Mouse (Mus musculus): Measurements from ENCODE around the gene Coro2b. TPM values are rescaled to one million over a fixed set of nuclear protein-coding genes. Genes with fewer than 3 reads are reported as not detected.

Gene Coro2b
- polyA plus RNA-seq, 1 experiment from 2014 or later: 8.8 TPM

DNA sequence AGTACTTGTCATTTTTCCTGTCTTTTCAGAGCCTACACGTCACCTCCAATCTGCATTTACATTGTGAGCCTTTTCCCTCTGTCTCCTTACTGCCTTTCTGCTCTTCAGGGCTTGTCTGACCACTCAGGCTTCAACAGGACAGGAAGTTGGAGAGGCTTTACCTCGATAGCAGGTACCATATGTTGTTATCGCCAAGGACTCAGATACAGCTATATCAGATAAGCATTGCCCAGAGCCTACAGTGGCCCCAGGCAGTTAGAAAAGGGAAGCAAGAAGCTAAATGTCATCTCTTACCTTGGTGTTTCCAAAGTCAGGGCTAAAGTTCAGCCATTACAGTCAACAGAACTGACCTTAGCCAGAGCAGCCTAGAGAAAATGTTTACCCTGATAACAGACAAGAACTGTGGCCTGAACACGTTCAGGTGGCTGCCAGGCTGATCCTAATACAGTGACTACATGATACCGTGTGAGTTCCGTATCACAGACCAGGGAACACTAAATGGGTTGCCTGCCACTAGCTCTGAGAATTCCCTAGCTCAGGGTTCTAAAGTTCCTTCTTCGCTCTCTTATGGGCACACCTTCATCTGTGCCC lies 130.3 kb downstream of the Coro2b start:
- ATAC-seq (ENCODE audit: insufficient number of reproducible peaks, insufficient read depth, low FRiP score, low TSS enrichment, low read depth): no peak
- H3K36me3 ChIP-seq: no peaks in the 10 kb centered on the region
- no peak overlapping the region for H3K27ac ChIP-seq
- H3K27me3 ChIP-seq: no peaks in the 10 kb centered on the region
- WGBS: 83% methylated on average over 7 of the region's 7 CpGs
- no peak overlapping the region for H3K9ac ChIP-seq
- H3K4me1 ChIP-seq: peaks cover 3% of the 10 kb centered on the region
- H3K9me3 ChIP-seq: no peaks in the 10 kb centered on the region
- H3K4me2 ChIP-seq: no peak overlapping the region
- no peak overlapping the region for H3K4me3 ChIP-seq

DNA sequence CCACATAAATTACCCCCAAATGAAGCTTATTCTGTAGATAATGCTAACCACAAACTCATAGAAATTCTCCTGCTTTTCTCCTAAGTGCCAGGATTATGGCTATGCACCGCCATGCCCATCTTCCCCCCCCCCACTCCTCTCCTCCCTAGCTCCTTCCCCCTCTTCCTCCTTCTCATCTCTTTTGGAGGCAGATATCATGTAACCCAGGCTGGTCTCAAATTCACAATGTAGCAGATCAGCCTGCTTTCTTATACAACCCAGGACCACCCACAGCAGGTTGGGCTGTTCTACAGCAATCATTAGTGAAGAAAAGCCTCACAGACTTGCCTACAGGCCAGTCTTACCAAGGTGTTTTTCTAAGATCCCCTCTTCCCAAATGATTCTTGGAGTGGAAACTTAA lies 135.3 kb downstream of the Coro2b start:
- Histone ChIP-seq H3K27ac (0 out of 2 replicates have a peak overlapping the region, but pooled peaks have one; percentile 1), H3K27me3 (no peaks in the 10 kb centered on the region), H3K9me3 (no peaks in the 10 kb centered on the region), H3K9ac (no peak overlapping the region), H3K36me3 (no peaks in the 10 kb centered on the region), H3K4me1 (peaks cover 11% of the 10 kb centered on the region), H3K4me2 (no peak overlapping the region), H3K4me3 (no peak overlapping the region)
- no peak; the same call in 1 of the 2 replicates for ATAC-seq (ENCODE audit: insufficient number of reproducible peaks, insufficient read depth, low FRiP score, low TSS enrichment, low read depth)
- WGBS: 44% methylated on average over 1 of the region's 1 CpGs

DNA sequence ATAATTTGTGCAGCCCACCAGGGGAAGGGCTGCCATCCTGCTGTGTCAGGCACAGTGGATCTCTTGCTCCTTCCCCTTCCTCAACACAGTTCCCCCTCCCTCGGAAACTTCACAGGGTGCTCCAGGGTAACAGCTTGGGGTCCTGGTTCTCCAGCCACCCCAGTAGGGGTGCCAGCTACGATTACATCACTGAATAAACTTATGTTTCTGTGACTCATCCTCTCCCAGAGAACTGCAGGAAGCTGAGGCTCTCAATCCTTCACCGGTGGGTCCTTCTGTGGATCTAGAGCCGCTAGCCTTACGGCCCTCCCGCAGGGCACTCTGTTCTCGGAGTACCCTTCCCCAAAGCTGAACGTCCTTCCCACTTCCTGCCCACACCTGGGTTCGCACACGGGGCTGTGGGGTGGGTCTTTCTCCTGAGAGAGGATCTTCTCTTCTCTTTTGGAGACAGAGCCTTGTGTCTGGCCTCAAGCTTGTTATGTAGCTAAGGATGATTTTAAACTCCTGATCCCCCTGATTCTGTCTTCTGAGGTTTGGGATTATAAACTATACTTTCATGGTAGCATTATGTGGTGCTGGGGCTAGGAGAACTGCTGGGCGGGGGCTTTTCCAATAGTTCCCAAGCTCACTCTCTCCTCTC lies 136.2 kb downstream of the Coro2b start:
- H3K27ac ChIP-seq: no peak overlapping the region
- H3K36me3 ChIP-seq: no peaks in the 10 kb centered on the region
- peaks cover 11% of the 10 kb centered on the region for H3K4me1 ChIP-seq
- H3K27me3 ChIP-seq: no peaks in the 10 kb centered on the region
- H3K9ac ChIP-seq: no peak overlapping the region; the same call in 1 of the 2 replicates
- no peak for ATAC-seq (ENCODE audit: insufficient number of reproducible peaks, insufficient read depth, low FRiP score, low TSS enrichment, low read depth)
- H3K4me2 ChIP-seq: no peak overlapping the region
- WGBS: 65% methylated on average over 11 of the region's 11 CpGs
- no peaks in the 10 kb centered on the region for H3K9me3 ChIP-seq
- no peak overlapping the region for H3K4me3 ChIP-seq

DNA sequence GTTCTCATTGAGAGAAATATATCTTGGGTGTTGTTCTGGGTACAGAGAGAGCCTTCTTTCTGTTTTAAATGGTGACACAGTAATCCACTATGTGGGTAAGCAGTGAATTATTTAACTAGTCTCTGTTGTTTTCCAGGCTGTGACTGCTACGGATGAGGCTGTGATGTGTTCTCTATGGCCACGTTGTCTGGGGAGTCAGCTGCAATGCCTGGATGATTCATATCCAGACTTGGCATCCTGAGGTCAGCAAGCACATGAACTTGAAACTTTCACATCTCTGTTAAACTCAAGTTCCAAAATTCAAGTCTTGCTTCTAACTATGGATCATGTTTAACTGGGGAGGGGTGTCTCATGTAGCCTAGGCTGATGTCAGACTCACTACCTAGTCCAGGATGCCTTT lies 142.7 kb downstream of the Coro2b start:
- no peak overlapping the region for H3K27ac ChIP-seq
- no peak overlapping the region for H3K4me2 ChIP-seq
- H3K4me3 ChIP-seq: no peak overlapping the region
- H3K9ac ChIP-seq: no peak overlapping the region
- no peaks in the 10 kb centered on the region for H3K9me3 ChIP-seq
- H3K4me1 ChIP-seq: no peaks in the 10 kb centered on the region
- no peaks in the 10 kb centered on the region for H3K36me3 ChIP-seq
- ATAC-seq (ENCODE audit: insufficient number of reproducible peaks, insufficient read depth, low FRiP score, low TSS enrichment, low read depth): no peak
- 78% methylated on average over 2 of the region's 2 CpGs for WGBS
- no peaks in the 10 kb centered on the region for H3K27me3 ChIP-seq

DNA sequence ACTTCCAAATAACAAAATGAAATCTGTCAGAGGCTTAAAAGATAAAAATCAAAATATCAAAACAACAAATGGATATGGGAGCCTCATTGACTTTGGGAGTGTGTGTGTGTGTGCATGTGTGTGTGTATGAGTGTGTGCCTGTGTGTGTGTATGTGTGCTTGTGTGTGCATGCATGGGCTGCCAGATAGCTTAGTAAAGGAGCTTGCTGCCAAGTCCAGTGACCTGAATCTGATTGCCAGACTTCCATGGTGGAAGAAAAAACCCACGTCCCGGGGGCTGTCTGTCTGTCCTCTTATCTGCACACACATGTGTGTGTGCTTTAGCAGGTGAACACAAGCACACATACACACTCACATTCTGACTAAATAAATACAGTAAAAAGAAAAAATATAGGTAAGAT lies 143.3 kb downstream of the Coro2b start:
- H3K4me2 ChIP-seq: no peak overlapping the region
- no peak for ATAC-seq (ENCODE audit: insufficient number of reproducible peaks, insufficient read depth, low FRiP score, low TSS enrichment, low read depth)
- no peak overlapping the region for H3K4me3 ChIP-seq
- no peak overlapping the region for H3K27ac ChIP-seq
- H3K27me3 ChIP-seq: no peaks in the 10 kb centered on the region
- no peaks in the 10 kb centered on the region for H3K9me3 ChIP-seq
- H3K4me1 ChIP-seq: no peaks in the 10 kb centered on the region
- WGBS: 60% methylated on average over 2 of the region's 2 CpGs
- H3K9ac ChIP-seq: no peak overlapping the region
- no peaks in the 10 kb centered on the region for H3K36me3 ChIP-seq

DNA sequence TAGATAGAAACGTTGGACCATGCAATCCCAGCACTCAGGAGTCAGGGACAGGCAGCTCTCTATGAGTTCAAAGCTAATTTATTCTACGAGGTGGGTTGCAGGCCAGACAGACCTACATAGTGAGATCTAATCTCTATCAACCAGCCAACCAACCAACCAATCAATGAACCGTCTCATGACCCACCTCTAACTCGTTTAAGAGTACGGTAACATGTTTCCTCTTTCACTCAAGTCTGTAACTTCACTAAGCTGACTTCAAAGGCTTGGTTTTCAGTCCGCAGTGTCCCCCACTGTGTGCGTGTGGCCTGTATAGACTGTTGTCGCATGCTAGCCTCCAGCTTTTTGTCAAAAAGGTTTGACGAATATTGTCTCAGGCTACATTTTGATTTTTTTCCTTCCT lies 147.1 kb downstream of the Coro2b start:
- no peaks in the 10 kb centered on the region for H3K27me3 ChIP-seq
- no peaks in the 10 kb centered on the region for H3K36me3 ChIP-seq
- ATAC-seq (ENCODE audit: insufficient number of reproducible peaks, insufficient read depth, low FRiP score, low TSS enrichment, low read depth): no peak

DNA sequence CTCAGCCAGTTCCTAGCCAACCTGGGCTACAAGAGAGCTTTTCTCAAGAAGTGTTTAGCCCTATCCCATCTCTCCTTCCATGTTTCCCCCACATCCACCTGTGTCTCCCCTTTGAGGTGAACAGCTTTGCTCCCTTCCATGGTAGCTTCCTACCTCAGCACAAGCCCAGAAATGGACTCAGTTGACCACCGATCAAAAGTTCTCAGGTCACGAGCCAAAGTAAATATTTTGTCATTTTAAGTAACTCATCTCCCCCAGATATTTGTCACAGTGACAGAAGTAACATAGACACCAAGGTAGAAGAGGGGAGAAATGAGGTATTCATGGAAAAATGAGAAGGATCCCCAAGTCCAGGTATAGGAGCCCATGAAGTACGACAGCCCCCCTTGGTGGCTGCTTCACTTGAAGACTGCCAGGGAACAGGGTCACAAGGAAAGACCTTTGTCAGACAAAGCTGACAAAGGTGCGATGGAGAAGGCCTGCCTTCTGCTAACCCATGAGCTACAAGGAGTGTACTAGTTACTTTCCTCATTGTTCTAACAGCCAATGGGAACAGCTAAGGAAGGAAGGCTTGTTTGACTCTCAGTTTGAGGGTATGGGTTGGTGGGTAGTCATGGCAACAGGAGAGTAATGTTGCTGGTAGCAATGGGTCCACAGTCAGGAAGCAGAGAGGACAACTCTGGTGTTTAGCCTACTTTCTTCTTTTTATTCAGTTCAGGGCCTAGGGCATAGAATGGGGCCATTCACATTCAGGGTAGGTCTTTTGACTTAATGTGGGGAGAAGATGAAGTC lies 150.9 kb downstream of the Coro2b start:
- ATAC-seq (ENCODE audit: insufficient number of reproducible peaks, insufficient read depth, low FRiP score, low TSS enrichment, low read depth): no peak
- 89% methylated on average over 4 of the region's 4 CpGs for WGBS
- H3K4me2 ChIP-seq: no peak overlapping the region
- no peaks in the 10 kb centered on the region for H3K27me3 ChIP-seq
- H3K4me3 ChIP-seq: no peak overlapping the region
- no peaks in the 10 kb centered on the region for H3K9me3 ChIP-seq
- H3K4me1 ChIP-seq: peaks cover 7% of the 10 kb centered on the region
- no peaks in the 10 kb centered on the region for H3K36me3 ChIP-seq
- no peak overlapping the region for H3K9ac ChIP-seq
- H3K27ac ChIP-seq: no peak overlapping the region

More for the DNA sequence above, 147.1 kb downstream of the Coro2b start:
- H3K27ac ChIP-seq: no peak overlapping the region
- no peak overlapping the region for H3K9ac ChIP-seq
- H3K4me3 ChIP-seq: no peak overlapping the region
- WGBS: 54% methylated on average over 9 of the region's 9 CpGs
- no peaks in the 10 kb centered on the region for H3K4me1 ChIP-seq
- H3K4me2 ChIP-seq: no peak overlapping the region
- no peaks in the 10 kb centered on the region for H3K9me3 ChIP-seq

DNA sequence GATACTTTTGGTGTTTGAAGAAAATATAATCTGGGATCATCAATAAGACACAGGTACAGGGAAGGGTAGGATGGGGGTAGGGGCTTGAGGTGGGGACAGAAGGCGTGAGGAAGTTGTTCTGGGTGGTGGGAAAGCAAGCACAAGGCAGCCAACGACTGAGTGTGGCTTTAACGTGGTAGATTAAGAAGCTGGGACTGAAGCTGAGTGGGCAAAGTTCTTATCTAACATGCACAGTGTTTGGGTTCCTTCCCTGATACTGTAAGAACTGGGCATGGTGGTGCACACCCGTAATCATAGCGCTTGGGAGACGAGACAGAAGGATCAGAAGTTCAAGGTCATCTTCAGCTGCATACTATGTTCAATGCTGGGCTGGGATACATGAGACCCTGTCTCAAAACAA lies 151.8 kb downstream of the Coro2b start:
- Histone ChIP-seq H3K27me3 (no peaks in the 10 kb centered on the region), H3K27ac (no peak overlapping the region), H3K9me3 (no peaks in the 10 kb centered on the region), H3K36me3 (peaks cover 7% of the 10 kb centered on the region), H3K4me3 (no peak overlapping the region), H3K4me1 (peaks cover 7% of the 10 kb centered on the region), H3K4me2 (no peak overlapping the region), H3K9ac (no peak overlapping the region)
- 86% methylated on average over 6 of the region's 6 CpGs for WGBS
- ATAC-seq (ENCODE audit: insufficient number of reproducible peaks, insufficient read depth, low FRiP score, low TSS enrichment, low read depth): no peak

DNA sequence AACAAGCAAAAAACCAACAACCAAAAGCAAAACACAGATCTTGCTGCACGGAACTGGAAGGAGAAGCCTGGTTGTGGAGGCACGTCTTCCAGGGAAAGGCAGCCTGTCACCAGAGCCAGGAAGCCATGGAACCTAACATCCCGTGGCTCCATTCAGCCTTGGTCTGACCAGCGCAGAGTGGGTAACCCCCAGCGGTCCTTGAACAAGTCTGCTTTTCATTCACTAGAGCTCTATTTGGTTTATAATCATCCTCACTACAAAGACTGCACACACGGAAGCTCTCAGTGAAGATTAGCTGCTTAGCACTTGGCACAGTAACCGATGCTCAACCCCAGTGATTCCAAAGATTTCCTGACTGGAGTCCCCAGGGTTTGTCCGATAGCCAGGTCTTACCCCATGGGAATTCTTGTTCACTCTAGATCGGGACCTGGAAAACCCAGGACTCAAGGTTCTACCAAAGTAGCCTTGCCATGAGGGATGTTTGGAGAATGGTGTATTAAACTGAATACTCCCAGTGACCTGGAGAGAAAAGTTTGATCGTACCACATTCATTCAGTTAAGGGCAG lies 154.2 kb downstream of the Coro2b start:
- no peak for ATAC-seq (ENCODE audit: insufficient number of reproducible peaks, insufficient read depth, low FRiP score, low TSS enrichment, low read depth)
- Histone ChIP-seq H3K4me1 (peaks cover 7% of the 10 kb centered on the region), H3K4me3 (no peak overlapping the region), H3K27ac (no peak overlapping the region), H3K27me3 (no peaks in the 10 kb centered on the region), H3K9me3 (no peaks in the 10 kb centered on the region), H3K9ac (no peak overlapping the region), H3K36me3 (peaks cover 26% of the 10 kb centered on the region), H3K4me2 (no peak overlapping the region)
- WGBS: 76% methylated on average over 10 of the region's 10 CpGs

DNA sequence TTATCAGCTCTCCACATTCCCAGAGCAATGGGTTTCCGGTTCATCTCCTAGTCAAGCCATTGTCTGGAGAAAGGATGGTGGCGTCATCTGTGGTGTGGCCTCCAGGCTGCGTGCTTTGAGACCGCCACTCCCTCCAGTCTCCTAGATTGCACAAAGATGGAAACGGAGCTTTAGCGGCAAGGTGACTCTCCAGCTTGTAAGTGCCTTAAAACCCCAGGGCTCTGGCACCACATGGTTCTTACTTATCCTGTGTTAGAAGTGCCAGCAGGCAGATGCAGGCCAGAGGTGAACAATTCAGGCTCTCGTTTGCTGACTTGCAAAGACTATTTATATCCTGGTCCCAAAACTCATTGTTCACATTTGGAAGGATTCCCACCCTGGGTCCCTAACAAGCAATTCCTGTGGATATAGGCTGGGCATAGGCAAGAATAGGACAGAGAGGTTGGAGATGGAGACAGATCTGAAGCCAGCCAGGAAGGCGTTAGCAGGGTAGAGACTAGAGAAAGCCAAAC lies 155.4 kb downstream of the Coro2b start:
- H3K27ac ChIP-seq: no peak overlapping the region
- H3K9ac ChIP-seq: no peak overlapping the region
- WGBS: 59% methylated on average over 8 of the region's 8 CpGs
- peaks cover 37% of the 10 kb centered on the region for H3K36me3 ChIP-seq
- peaks cover 7% of the 10 kb centered on the region for H3K4me1 ChIP-seq
- H3K4me3 ChIP-seq: no peak overlapping the region
- no peaks in the 10 kb centered on the region for H3K9me3 ChIP-seq
- no peaks in the 10 kb centered on the region for H3K27me3 ChIP-seq
- H3K4me2 ChIP-seq: no peak overlapping the region
- no peak for ATAC-seq (ENCODE audit: insufficient number of reproducible peaks, insufficient read depth, low FRiP score, low TSS enrichment, low read depth)

DNA sequence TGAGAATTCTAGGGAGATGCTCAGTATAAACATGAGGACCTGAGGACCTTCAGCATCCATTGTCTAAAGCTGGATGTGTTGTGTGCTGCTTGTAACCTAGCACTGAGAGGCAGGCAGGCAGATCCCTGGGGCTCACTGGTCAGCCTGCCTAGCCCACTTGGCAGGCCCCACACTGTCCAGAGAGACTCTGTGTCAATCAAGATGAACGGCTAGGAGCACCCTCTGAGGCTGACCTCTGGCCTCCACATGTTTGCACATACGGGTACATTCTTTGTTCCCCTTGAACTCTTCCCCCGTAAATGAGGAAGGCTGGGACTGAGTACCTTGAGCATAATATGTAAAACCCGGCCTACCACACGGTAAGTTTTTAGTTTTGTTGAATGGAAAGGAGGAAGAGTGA lies 156.5 kb downstream of the Coro2b start:
- no peak overlapping the region for H3K27ac ChIP-seq
- WGBS: 61% methylated on average over 5 of the region's 5 CpGs
- no peak overlapping the region for H3K4me2 ChIP-seq
- H3K36me3 ChIP-seq: peaks cover 48% of the 10 kb centered on the region
- H3K9me3 ChIP-seq: no peaks in the 10 kb centered on the region
- no peak for ATAC-seq (ENCODE audit: insufficient number of reproducible peaks, insufficient read depth, low FRiP score, low TSS enrichment, low read depth)
- no peak overlapping the region for H3K4me3 ChIP-seq
- H3K9ac ChIP-seq: no peak overlapping the region
- no peaks in the 10 kb centered on the region for H3K27me3 ChIP-seq
- peaks cover 7% of the 10 kb centered on the region for H3K4me1 ChIP-seq

Measured in embryonic facial prominence, embryonic 13.5 days (tissue).